Mouse (Mus musculus): ENCODE data around the gene Ccdc33. TPM values are rescaled to one million over a fixed set of nuclear protein-coding genes. Genes with fewer than 3 reads are reported as not detected.
A peak's percentile ranks its signal among the peaks of the same experiment; 100 is the strongest.

Ccdc33 gene
- polyA plus RNA-seq, 1 experiment = 0.59 TPM

DNA sequence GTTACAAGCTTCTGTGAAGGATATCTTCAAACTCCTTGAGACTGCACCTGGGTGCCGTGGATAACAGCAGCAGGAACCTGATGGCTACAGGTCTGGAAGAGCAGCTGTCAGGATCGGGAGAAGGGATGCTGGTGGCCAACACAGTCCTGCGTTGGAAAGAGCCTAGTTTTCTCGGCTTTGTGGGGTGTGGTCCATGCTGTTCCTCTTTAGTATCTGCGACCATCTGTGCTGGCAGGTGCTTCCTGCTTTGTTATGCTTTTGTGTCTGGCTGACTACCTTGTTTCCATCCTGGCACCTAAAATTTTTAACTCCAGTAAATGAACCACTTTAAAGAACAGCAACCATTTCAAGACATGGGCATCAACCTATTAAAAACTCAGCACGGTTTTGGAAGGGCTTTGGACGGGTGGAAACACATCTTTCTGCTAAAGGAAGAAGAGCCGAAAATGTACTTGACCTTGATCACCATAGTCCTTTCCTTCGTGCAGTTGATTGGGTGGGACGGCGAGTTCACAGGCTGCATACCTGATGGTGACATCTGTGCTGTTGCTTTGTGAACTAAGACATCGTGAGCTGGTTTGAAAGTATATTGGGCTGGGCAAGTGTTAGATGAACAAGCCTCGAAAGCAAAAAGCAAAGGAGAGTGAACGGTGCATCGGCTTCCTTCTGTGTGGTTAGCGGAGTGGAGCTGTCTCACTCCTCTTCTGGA, 112.7 kb downstream of the Ccdc33 start, which contains the start of gene Cyp11a1:
Gene Cyp11a1 (plus strand): TSS at position 659 of the 709 bp plus-strand sequence.
- Histone ChIP-seq H3K27me3 (ENCODE audit: control insufficient read depth, insufficient read depth, low read length) (no peaks in the 10 kb centered on the region), H3K27ac (ENCODE audit: insufficient read depth, low read length) (no peak within 1 kb of the TSS), H3K4me1 (ENCODE audit: control insufficient read depth, insufficient read depth, low read length) (peaks cover 5% of the 10 kb centered on the region), H3K4me3 (replicated peaks; ENCODE audit: insufficient read depth, low read depth, low read length) (no peak within 1 kb of the TSS)
- TF ChIP-seq POLR2A (IDR thresholded peaks at IDR 0.05; ENCODE audit: borderline replicate concordance, insufficient read depth, low read length) (no peak), CTCF (IDR thresholded peaks at IDR 0.05; ENCODE audit: borderline replicate concordance, insufficient read depth, low read depth, low read length) (no peak)
- WGBS = 71% methylated on average over 16 of the region's 16 CpGs
- no peak for DNase-seq

DNA sequence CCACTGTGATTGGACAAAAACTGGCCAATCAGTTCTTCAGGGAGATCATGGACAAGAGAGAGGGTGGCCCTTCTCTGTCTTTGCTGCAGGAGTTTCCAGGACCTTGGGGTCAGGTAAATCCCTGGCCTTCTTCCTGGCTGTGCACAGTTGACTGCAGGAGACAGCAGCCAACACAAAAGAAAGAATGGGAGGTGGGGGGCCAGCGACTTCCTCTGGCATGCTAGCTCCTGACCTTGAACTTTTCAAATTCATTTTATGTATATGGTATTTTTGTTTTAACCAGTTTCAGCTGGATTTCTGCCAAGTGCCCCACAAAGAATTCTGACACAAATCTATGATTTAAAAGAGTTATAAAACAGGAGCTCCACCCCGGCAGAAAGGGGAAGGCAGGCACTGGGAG, 115.4 kb downstream of the Ccdc33 start:
- Histone ChIP-seq H3K4me1 (ENCODE audit: control insufficient read depth, insufficient read depth, low read length) (no peaks in the 10 kb centered on the region), H3K27me3 (ENCODE audit: control insufficient read depth, insufficient read depth, low read length) (no peaks in the 10 kb centered on the region), H3K4me3 (replicated peaks; ENCODE audit: insufficient read depth, low read depth, low read length) (no peak overlapping the region), H3K27ac (ENCODE audit: insufficient read depth, low read length) (no peak overlapping the region)
- 32% methylated on average over 2 of the region's 2 CpGs for WGBS
- TF ChIP-seq POLR2A (IDR thresholded peaks at IDR 0.05; ENCODE audit: borderline replicate concordance, insufficient read depth, low read length) (no peak), CTCF (IDR thresholded peaks at IDR 0.05; ENCODE audit: borderline replicate concordance, insufficient read depth, low read depth, low read length) (no peak)
- DNase-seq = no peak

- peak in 1 of 2 experiments; percentile 29 for DNase-seq
- WGBS = 39% methylated on average over 2 of the region's 2 CpGs
- TF ChIP-seq CTCF (IDR thresholded peaks at IDR 0.05; ENCODE audit: borderline replicate concordance, insufficient read depth, low read depth, low read length) (no peak), POLR2A (IDR thresholded peaks at IDR 0.05; ENCODE audit: borderline replicate concordance, insufficient read depth, low read length) (no peak)
- no peak overlapping the region for H3K4me3 ChIP-seq (replicated peaks; ENCODE audit: insufficient read depth, low read depth, low read length)
- H3K4me1 ChIP-seq (ENCODE audit: control insufficient read depth, insufficient read depth, low read length) = no peaks in the 10 kb centered on the region
- no peaks in the 10 kb centered on the region for H3K27me3 ChIP-seq (ENCODE audit: control insufficient read depth, insufficient read depth, low read length)
- no peak overlapping the region for H3K27ac ChIP-seq (ENCODE audit: insufficient read depth, low read length)
Measured at GRCm38 (mm10) chr9:57999676-58000075, 118.9 kb downstream of the Ccdc33 start.

DNA sequence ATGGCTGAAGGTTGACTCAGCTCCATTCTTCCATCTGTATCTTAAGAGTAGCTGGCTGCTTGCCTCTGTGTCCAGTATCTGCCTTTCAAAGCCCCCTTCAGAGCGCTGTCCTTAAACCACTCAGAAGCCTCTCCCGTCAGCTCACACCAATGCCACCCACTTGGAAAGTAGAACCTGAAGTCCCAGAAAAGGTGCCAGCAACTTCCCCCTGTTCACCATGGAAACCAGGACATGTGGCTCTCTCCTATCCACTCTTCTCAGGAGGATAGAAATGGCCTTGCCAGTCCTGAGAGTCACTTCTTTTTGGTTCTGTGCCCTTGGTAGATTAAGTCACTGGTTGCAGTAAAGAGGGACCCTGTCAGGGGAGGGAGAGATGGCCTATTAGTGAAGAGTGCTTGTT, 119.9 kb downstream of the Ccdc33 start:
- Histone ChIP-seq H3K4me1 (ENCODE audit: control insufficient read depth, insufficient read depth, low read length) (no peaks in the 10 kb centered on the region), H3K27ac (ENCODE audit: insufficient read depth, low read length) (no peak overlapping the region), H3K27me3 (ENCODE audit: control insufficient read depth, insufficient read depth, low read length) (no peaks in the 10 kb centered on the region), H3K4me3 (replicated peaks; ENCODE audit: insufficient read depth, low read depth, low read length) (no peak overlapping the region)
- TF ChIP-seq CTCF (IDR thresholded peaks at IDR 0.05; ENCODE audit: borderline replicate concordance, insufficient read depth, low read depth, low read length) (no peak), POLR2A (IDR thresholded peaks at IDR 0.05; ENCODE audit: borderline replicate concordance, insufficient read depth, low read length) (0 out of 2 replicates have a peak, but pooled peaks have one; percentile 4)
- WGBS = 24% methylated on average over 2 of the region's 2 CpGs
- peak in 1 of 2 experiments; percentile 27 for DNase-seq

DNA sequence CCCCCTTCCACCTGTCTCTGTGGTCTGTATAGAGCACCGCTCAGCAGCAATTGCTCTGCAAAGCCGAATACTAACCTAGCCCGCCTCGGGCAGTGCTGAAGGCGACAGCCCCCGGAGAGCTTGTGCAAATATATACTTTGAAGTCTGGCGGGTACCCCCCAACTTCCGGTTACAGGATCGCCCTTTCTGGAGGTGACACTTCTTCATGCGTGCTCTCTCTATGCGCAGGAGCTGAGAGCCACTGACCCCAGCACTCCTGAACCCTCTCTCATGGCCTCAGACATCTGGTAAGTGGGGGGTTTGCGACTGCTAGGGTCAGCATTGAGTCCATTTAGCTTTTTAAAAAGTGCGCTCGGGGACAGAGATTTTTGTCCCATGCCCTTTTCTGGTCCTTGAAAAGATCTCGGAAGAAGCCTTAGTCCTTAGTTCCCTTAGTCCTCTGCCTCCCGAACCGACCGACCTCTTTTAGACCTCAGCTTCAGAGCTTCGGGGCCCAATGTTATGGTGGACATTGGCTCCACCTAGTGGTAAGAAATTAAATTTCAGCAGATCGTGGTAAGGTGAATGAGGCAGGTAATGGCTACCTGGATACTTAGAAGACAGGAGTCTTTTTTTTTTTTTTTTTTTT, 120.5 kb downstream of the Ccdc33 start:
- Histone ChIP-seq H3K4me1 (ENCODE audit: control insufficient read depth, insufficient read depth, low read length) (no peaks in the 10 kb centered on the region), H3K27ac (ENCODE audit: insufficient read depth, low read length) (no peak overlapping the region), H3K4me3 (replicated peaks; ENCODE audit: insufficient read depth, low read depth, low read length) (peak overlapping the region; percentile 57), H3K27me3 (ENCODE audit: control insufficient read depth, insufficient read depth, low read length) (no peaks in the 10 kb centered on the region)
- 2% methylated on average over 20 of the region's 20 CpGs for WGBS
- TF ChIP-seq CTCF (IDR thresholded peaks at IDR 0.05; ENCODE audit: borderline replicate concordance, insufficient read depth, low read depth, low read length) (peak; percentile 85), POLR2A (IDR thresholded peaks at IDR 0.05; ENCODE audit: borderline replicate concordance, insufficient read depth, low read length) (peak; percentile 13; the same call in 1 of the 2 replicates)
- DNase-seq = peak; percentile 85 to 86

DNA sequence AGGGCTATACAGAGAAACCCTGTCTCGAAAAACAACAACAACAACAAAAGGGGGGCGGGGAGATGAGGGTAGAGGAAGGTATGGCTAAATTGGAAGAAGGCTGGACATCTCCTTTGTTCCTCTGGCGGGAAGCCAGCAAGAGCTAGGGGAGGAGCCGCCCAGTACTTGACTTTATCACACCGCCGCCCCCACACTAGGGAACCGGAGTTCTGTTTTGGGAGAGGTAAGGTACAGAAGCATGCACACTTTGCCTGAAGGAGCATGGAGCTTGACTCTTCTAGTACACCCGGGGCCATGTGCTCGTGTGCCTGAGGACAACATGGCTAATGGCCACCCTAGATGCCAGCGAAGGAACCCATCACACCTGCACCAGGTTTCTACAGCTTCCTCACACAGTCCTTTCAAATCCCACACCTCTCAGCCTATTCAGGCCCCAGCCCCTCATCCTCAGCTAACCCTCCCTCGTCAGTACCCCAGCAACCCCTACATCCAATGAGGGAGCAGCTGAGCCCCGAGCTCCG, 121.1 kb downstream of the Ccdc33 start:
- no peak for DNase-seq
- 32% methylated on average over 13 of the region's 13 CpGs for WGBS
- Histone ChIP-seq H3K4me3 (replicated peaks; ENCODE audit: insufficient read depth, low read depth, low read length) (peak overlapping the region; percentile 57), H3K4me1 (ENCODE audit: control insufficient read depth, insufficient read depth, low read length) (no peaks in the 10 kb centered on the region), H3K27me3 (ENCODE audit: control insufficient read depth, insufficient read depth, low read length) (no peaks in the 10 kb centered on the region), H3K27ac (ENCODE audit: insufficient read depth, low read length) (no peak overlapping the region)
- TF ChIP-seq CTCF (IDR thresholded peaks at IDR 0.05; ENCODE audit: borderline replicate concordance, insufficient read depth, low read depth, low read length) = no peak
- no peak for TF ChIP-seq POLR2A (IDR thresholded peaks at IDR 0.05; ENCODE audit: borderline replicate concordance, insufficient read depth, low read length)

- no peak overlapping the region for H3K27ac ChIP-seq (ENCODE audit: insufficient read depth, low read length)
- 63% methylated on average over 4 of the region's 4 CpGs for WGBS
- no peaks in the 10 kb centered on the region for H3K4me1 ChIP-seq (ENCODE audit: control insufficient read depth, insufficient read depth, low read length)
- DNase-seq = peak in 1 of 2 experiments; percentile 44
- no peak overlapping the region for H3K4me3 ChIP-seq (replicated peaks; ENCODE audit: insufficient read depth, low read depth, low read length)
- H3K27me3 ChIP-seq (ENCODE audit: control insufficient read depth, insufficient read depth, low read length) = no peaks in the 10 kb centered on the region
- TF ChIP-seq POLR2A (IDR thresholded peaks at IDR 0.05; ENCODE audit: borderline replicate concordance, insufficient read depth, low read length) = no peak
- peak; percentile 57 for TF ChIP-seq CTCF (IDR thresholded peaks at IDR 0.05; ENCODE audit: borderline replicate concordance, insufficient read depth, low read depth, low read length)
Measured at GRCm38 (mm10) chr9:57995282-57995681, 123.3 kb downstream of the Ccdc33 start.

Data from cerebellum, adult 2 months (tissue).